Mouse (Mus musculus) heart, postnatal 25 days (tissue): ENCODE results near the gene Taar1. TPM values are rescaled to one million over a fixed set of nuclear protein-coding genes. Genes with fewer than 3 reads are reported as not detected.

ENCODE experiments used
- DNase-seq: peaks from one replicate; pipeline ENCODE4 v3.0.0; 2022; ENCODE audit warnings: low spot score
- intact Hi-C: fragments of 180-260 bp; cut with DNase I; formaldehyde crosslinking; loops from one replicate; pipeline ENCODE4 v1.15.1; 2025
- total RNA-seq, 2 experiments: library from RNA; stranded (reverse); gene quantifications; 2 replicates each; pipeline ENCODE4 v1.2.3; 2021

Taar1 gene
- total RNA-seq, 2 experiments from 2014 or later: not detected

GRCm38 (mm10) chr10:23970656-23971165 lies 50.6 kb downstream of the Taar1 start, which contains the start of gene Taar5:
Gene Taar5, plus strand, starts transcription at chr10:23970706.
- no peak for DNase-seq
- intact Hi-C loops: loop anchor here (10.0 kb wide), 1 partner anchor 156 kb away; no protein-coding TSS in a partner anchor

Other genes with a start within 250 kb of the Taar1 start
- gene Rps12, start 133.1 kb upstream of the Taar1 start, total RNA-seq: 100 to 1,000 TPM; 173 to 245 TPM
- gene Slc18b1, start 123.4 kb upstream of the Taar1 start, total RNA-seq: 10 to 100 TPM in 1 of 2 experiments, 1 to 10 TPM in 1; 8.6 to 10.2 TPM
- gene Vnn3, start 68.9 kb upstream of the Taar1 start, total RNA-seq: not detected
- under 1 TPM; 0.31 to 0.56 TPM for gene Vnn1, start 25.7 kb upstream of the Taar1 start, total RNA-seq
- gene Taar2, start 18.2 kb downstream of the Taar1 start, total RNA-seq: not detected
- gene Taar3, start 29.2 kb downstream of the Taar1 start, total RNA-seq: not detected
- not detected for gene Taar4, start 40.1 kb downstream of the Taar1 start, total RNA-seq
- gene Taar5, start 50.4 kb downstream of the Taar1 start, total RNA-seq: not detected
- gene Taar6, start 65.3 kb downstream of the Taar1 start, total RNA-seq: not detected
- gene Taar7a, start 73.1 kb downstream of the Taar1 start, total RNA-seq: not detected
- not detected for gene Taar7b, start 79.6 kb downstream of the Taar1 start, total RNA-seq
- gene Taar7d, start 106.9 kb downstream of the Taar1 start, total RNA-seq: not detected
- not detected for gene Taar7e, start 117.3 kb downstream of the Taar1 start, total RNA-seq
- not detected for gene Taar7f, start 129.2 kb downstream of the Taar1 start, total RNA-seq
- not detected for gene Taar8a, start 156.1 kb downstream of the Taar1 start, total RNA-seq
- not detected for gene Taar8b, start 171.9 kb downstream of the Taar1 start, total RNA-seq
- not detected for gene Taar8c, start 181.6 kb downstream of the Taar1 start, total RNA-seq
- not detected for gene Taar9, start 189.2 kb downstream of the Taar1 start, total RNA-seq
- gene Stx7, start 228.9 kb downstream of the Taar1 start, total RNA-seq: 10 to 100 TPM; 41.5 to 47.2 TPM